Mouse (Mus musculus) left cerebral cortex, adult 11 months (tissue): ENCODE measurements at regions not wholly inside any gene's neighbourhood (a gene's known extent, or its start where the extent isn't known, plus 50 kb on each side); places are given as distances from the start of the nearest gene placed in this dataset.

Experiments used
- DNase-seq: peaks from one replicate; pipeline ENCODE4 v3.0.0; 2022; ENCODE audit warnings: low spot score

- no peak for DNase-seq
Observed at GRCm38 (mm10) chr15:57543985-57544384, 66.6 kb upstream of the Slc22a22 start.

DNA sequence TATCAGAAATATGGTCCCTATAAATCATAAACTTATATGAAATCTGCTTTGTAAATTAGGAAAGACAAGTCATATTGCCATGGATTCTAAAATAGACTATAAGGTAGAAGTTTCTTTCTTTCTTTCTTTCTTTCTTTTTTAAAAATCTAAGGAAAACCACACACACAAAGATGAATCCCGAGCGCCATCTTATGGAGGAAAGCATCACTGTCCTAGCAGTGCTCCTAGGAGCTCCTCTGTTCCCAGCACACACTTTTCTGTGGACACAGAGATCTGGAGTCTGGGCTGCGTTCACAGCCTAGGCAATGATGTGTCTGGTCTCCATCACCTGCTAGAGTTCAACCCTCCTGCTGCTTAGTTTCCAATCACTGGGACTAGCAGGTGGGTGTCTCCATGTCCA is 65.2 kb upstream of the Slc22a22 start:
- DNase-seq: no peak

GRCm38 (mm10) chr15:57535514-57535913 is 58.1 kb upstream of the Slc22a22 start:
- DNase-seq: no peak
